Mouse (Mus musculus): ENCODE measurements around the gene Kcne1. TPM values are rescaled to one million over a fixed set of nuclear protein-coding genes. Genes with fewer than 3 reads are reported as not detected.
A peak's percentile ranks its signal among the peaks of the same experiment; 100 is the strongest.

The Kcne1 gene
- total and polyA plus RNA-seq, 3 experiments, result not detected

- Histone ChIP-seq H3K9ac (ENCODE audit: control insufficient read depth, low read depth, low read length, poor library complexity, severe bottlenecking) (no peak overlapping the region), H3K79me2 (ENCODE audit: control insufficient read depth, insufficient read depth, low read length, poor library complexity) (peaks cover 3% of the 10 kb centered on the region; the same call in 1 of the 2 replicates), H3K36me3 (ENCODE audit: control insufficient read depth in 1 of 2, insufficient read depth in 2 of 2, low read length in 2 of 2) (peaks cover 2 to 7% of the 10 kb centered on the region in 2 experiments; a peak in 3 of 4 replicates), H3K9me3 (replicated peaks; ENCODE audit: insufficient read depth, low read length) (no peaks in the 10 kb centered on the region), H3K4me3 (ENCODE audit: control insufficient read depth in 1 of 2, insufficient read depth in 1 of 2, low read depth in 2 of 2, low read length in 2 of 2) (no peak overlapping the region), H3K27ac (ENCODE audit: control insufficient read depth, low read depth, low read length) (no peak overlapping the region), H3K4me1 (ENCODE audit: control insufficient read depth in 1 of 2, insufficient read depth in 2 of 2, low read length in 2 of 2) (peaks cover 0 to 12% of the 10 kb centered on the region in 2 experiments; a peak in 1 of 4 replicates), H3K27me3 (ENCODE audit: control insufficient read depth in 1 of 2, insufficient read depth in 2 of 2, low read length in 2 of 2) (no peaks in the 10 kb centered on the region)
- DNase-seq (ENCODE audit: low read depth, low spot score), result peak; percentile 46
- TF ChIP-seq KAT2A (conservative IDR thresholded peaks at IDR 0.05; ENCODE audit: low read depth, low read length) (no peak), CTCF (IDR thresholded peaks at IDR 0.05 in 2 of 3, conservative IDR thresholded peaks at IDR 0.05 in 1 of 3; ENCODE audit: control insufficient read depth in 1 of 3, insufficient read depth in 1 of 3, low read depth in 2 of 3, low read length in 3 of 3, poor library complexity in 1 of 3, severe bottlenecking in 1 of 3) (peak in 2 of 3 experiments; percentile 21 to 34; a peak in 3 of 6 replicates), JUND (IDR thresholded peaks at IDR 0.05; ENCODE audit: low read depth, low read length) (no peak)
Observed at GRCm38 (mm10) chr16:92305519-92305918, 53.7 kb downstream of the Kcne1 start.

DNA sequence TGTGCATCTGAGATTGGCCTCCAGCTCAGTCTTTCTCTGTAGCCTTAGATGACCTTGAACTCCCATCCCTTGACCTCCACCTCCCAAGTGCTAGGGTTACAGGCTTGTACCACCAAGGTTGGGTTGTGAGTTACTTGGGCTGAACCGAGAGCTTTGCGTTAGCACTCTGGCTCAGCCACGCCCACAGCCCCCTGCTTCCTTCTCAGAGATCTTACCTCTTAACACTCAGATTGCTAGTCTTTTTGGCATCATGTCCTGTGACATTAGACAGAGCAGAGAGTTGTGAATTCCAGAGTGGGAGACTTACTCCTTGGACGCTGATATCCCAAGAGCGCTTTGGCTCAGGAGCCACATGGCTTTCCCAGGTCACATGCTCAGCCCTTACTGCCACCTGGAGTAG lies 56.8 kb downstream of the Kcne1 start:
- peaks cover 0 to 1% of the 10 kb centered on the region in 2 experiments; a peak in 1 of 4 replicates for H3K27me3 ChIP-seq (ENCODE audit: control insufficient read depth in 1 of 2, insufficient read depth in 2 of 2, low read length in 2 of 2)
- peak; percentile 10 for DNase-seq (ENCODE audit: low read depth, low spot score)
- no peaks in the 10 kb centered on the region for H3K9me3 ChIP-seq (replicated peaks; ENCODE audit: insufficient read depth, low read length)
- peaks cover 2 to 9% of the 10 kb centered on the region in 2 experiments; a peak in 3 of 4 replicates for H3K36me3 ChIP-seq (ENCODE audit: control insufficient read depth in 1 of 2, insufficient read depth in 2 of 2, low read length in 2 of 2)
- peaks cover 3% of the 10 kb centered on the region; the same call in 1 of the 2 replicates for H3K79me2 ChIP-seq (ENCODE audit: control insufficient read depth, insufficient read depth, low read length, poor library complexity)
- peaks cover 0 to 14% of the 10 kb centered on the region in 2 experiments; a peak in 1 of 4 replicates for H3K4me1 ChIP-seq (ENCODE audit: control insufficient read depth in 1 of 2, insufficient read depth in 2 of 2, low read length in 2 of 2)
- no peak overlapping the region for H3K27ac ChIP-seq (ENCODE audit: control insufficient read depth, low read depth, low read length)
- TF ChIP-seq E2F4 (IDR thresholded peaks at IDR 0.05; ENCODE audit: borderline replicate concordance, low read depth, low read length) (no peak), POLR2AphosphoS5 (IDR thresholded peaks at IDR 0.05; ENCODE audit: borderline replicate concordance, low read depth, low read length) (no peak), ZNF384 (IDR thresholded peaks at IDR 0.05; ENCODE audit: low read depth, low read length) (no peak), NELFE (IDR thresholded peaks at IDR 0.05; ENCODE audit: low read depth, low read length) (no peak), ETS1 (IDR thresholded peaks at IDR 0.05; ENCODE audit: low read depth, low read length) (no peak), ELF1 (IDR thresholded peaks at IDR 0.05; ENCODE audit: low read depth, low read length) (no peak), ZMIZ1 (IDR thresholded peaks at IDR 0.05; ENCODE audit: low read depth, low read length) (no peak), GABPA (IDR thresholded peaks at IDR 0.05; ENCODE audit: low read depth, low read length) (no peak), MAZ (IDR thresholded peaks at IDR 0.05; ENCODE audit: low read depth, low read length) (no peak), CHD1 (IDR thresholded peaks at IDR 0.05; ENCODE audit: low read depth, low read length) (no peak), CHD2 (IDR thresholded peaks at IDR 0.05; ENCODE audit: low read length) (no peak), JUND (IDR thresholded peaks at IDR 0.05; ENCODE audit: low read depth, low read length) (no peak), MYC (IDR thresholded peaks at IDR 0.05; ENCODE audit: low read depth, low read length) (no peak), GATA1 (IDR thresholded peaks at IDR 0.05; ENCODE audit: low read depth, low read length) (no peak), POLR2AphosphoS2 (IDR thresholded peaks at IDR 0.05; ENCODE audit: low read length) (no peak), SIN3A (IDR thresholded peaks at IDR 0.05; ENCODE audit: low read length) (no peak), USF2 (IDR thresholded peaks at IDR 0.05; ENCODE audit: borderline replicate concordance in 1 of 2, insufficient read depth in 1 of 2, low read depth in 1 of 2, low read length in 2 of 2) (no peak), MEF2A (IDR thresholded peaks at IDR 0.05; ENCODE audit: extremely low read depth, insufficient replicate concordance, low read depth, low read length, poor library complexity, severe bottlenecking) (no peak), MXI1 (IDR thresholded peaks at IDR 0.05; ENCODE audit: low read depth, low read length) (no peak)
- peak overlapping the region in 1 of 2 experiments; percentile 85; a peak in 2 of 4 replicates for H3K4me3 ChIP-seq (ENCODE audit: control insufficient read depth in 1 of 2, insufficient read depth in 1 of 2, low read depth in 2 of 2, low read length in 2 of 2)
- H3K9ac ChIP-seq (ENCODE audit: control insufficient read depth, low read depth, low read length, poor library complexity, severe bottlenecking), result no peak overlapping the region; the same call in 1 of the 2 replicates
